Mouse (Mus musculus) liver, embryonic 14.5 days (tissue): Measurements from ENCODE around the gene Tmem117.

Experiments
- CTCF ChIP-seq: IDR thresholded peaks from 2 replicates; pipeline ENCODE4 v1.5.1; 2016; ENCODE audit warnings: antibody characterized with exemption, low read depth, control low read depth
- EP300 ChIP-seq: IDR thresholded peaks from 2 replicates; pipeline ENCODE4 v1.6.1; 2016; ENCODE audit warnings: antibody characterized with exemption, low read depth

GRCm38 (mm10) chr15:95005121-95005824 lies 376.2 kb downstream of the Tmem117 start:
- TF ChIP-seq CTCF (no peak), EP300 (no peak)
